Mouse (Mus musculus) inflammation-experienced regulatory T-cells (primary cell): ENCODE measurements around the gene Fam49a. TPM values are rescaled to one million over a fixed set of nuclear protein-coding genes. Genes with fewer than 3 reads are reported as not detected.

Experiments
- polyA plus RNA-seq, 2 experiments: library from polyadenylated mRNA; unstranded; fragments of 100-300 nt; shearing (Covaris generic); gene quantifications; one replicate each; pipeline ENCODE4 v1.2.1; 2017

Fam49a gene
- polyA plus RNA-seq, result 10 to 100 TPM; 41.8 to 44.4 TPM

GRCm38 (mm10) chr12:12261987-12262971 is at the start of gene Fam49a:
Fam49a (plus strand) TSS chr12:12262139.

